Mouse (Mus musculus) spleen, adult 2 months (tissue): Measurements from ENCODE around the gene Chek2.

ENCODE experiments used
- CTCF ChIP-seq: fragments of 200-500 bp; IDR thresholded peaks from 2 replicates; pipeline ENCODE4 v1.5.1; 2011; ENCODE audit warnings: mild to moderate bottlenecking, inconsistent platforms; ENCODE audit not compliant: insufficient read depth, insufficient read length, insufficient replicate concordance; ENCODE audit errors: extremely low read depth
- POLR2A ChIP-seq: fragments of 200-500 bp; IDR thresholded peaks from 2 replicates; pipeline ENCODE4 v1.6.1; 2011; ENCODE audit warnings: low read depth, low read length, inconsistent platforms

DNA sequence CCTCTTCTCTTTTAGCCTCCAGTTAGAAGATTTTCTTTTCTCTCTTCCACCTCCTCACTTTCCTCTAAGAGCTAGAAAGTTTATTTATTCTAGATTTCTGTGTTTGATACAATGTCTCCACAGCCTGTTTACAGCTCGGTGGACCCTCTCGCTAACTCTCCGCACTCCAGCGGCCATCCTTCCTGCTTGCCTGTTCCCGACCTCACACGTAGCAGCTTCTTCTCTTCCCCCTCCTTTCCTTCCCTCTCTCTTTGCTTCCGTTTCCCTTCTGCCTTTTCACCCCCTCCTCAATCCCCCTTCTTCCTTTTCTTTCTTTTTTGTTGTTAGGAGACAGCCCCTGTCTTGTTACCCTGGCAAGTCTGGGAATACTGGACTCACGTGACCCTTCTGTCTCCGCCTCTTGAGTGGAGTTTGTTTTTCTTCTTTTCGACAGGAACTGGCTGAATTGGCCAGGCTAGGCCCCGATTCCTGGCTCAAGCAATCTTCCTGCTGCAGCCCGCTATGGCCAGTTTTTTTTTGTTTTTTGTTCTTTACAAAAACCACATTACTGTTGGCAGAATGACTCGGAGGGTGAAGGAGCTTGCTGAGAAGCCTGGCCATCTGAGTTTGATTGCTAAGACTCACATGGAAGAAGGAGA is 19.4 kb downstream of the Chek2 start:
- TF ChIP-seq CTCF (no peak), POLR2A (no peak)
